Mouse (Mus musculus) adrenal gland, adult 8-10 months (tissue): ENCODE measurements around the gene Plcb2. TPM values are rescaled to one million over a fixed set of nuclear protein-coding genes. Genes with fewer than 3 reads are reported as not detected.

ENCODE experiments used
- DNase-seq: peaks from one replicate; pipeline ENCODE4 v3.0.0; 2022
- total RNA-seq, 4 experiments: library from RNA; stranded (reverse); gene quantifications; 2 replicates each; pipeline ENCODE4 v1.2.4; 2022

Plcb2 gene
- total RNA-seq, 4 experiments from 2014 or later = 2.0 to 4.1 (median 3.0) TPM

DNA sequence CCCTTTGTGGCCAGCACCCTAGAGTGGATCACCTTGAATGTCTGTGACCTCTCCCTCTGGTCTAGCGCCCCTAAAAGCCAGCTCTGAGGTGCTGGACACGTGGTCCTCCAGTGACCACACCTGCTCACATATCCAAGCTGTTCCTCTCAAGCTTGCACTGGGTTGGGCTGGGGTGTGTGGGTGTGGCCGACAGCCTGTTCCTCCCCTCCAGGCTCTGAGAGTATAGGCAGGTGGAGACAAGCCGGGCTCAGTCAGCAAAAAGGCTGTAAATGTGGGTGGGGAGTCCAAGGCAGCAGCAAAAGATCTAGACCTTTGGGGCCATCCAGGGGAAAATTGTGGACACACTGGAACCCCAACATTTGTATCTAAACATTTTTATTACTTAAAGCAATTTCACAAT is 69.8 kb downstream of the Plcb2 start:
- DNase-seq = no peak

Other genes starting within 250 kb of the Plcb2 start
- 100 to 1,000 TPM; 238 to 265 (median 255) TPM for gene Srp14, start 248.7 kb downstream of the Plcb2 start, total RNA-seq
- 10 to 100 TPM; 13.2 to 29.5 (median 19.2) TPM for gene Bmf, start 178.8 kb downstream of the Plcb2 start, total RNA-seq
- gene Bub1b, start 130.2 kb downstream of the Plcb2 start, total RNA-seq = 1 to 10 TPM; 3.7 to 8.2 (median 4.8) TPM
- 10 to 100 TPM; 27.0 to 35.6 (median 28.7) TPM for gene Pak6, start 65.1 kb downstream of the Plcb2 start, total RNA-seq
- gene Ankrd63, start 24.5 kb downstream of the Plcb2 start, total RNA-seq = under 1 TPM; 0.11 to 0.84 (median 0.36) TPM
- gene Inafm2, start 17.3 kb upstream of the Plcb2 start, total RNA-seq = 10 to 100 TPM; 36.3 to 48.6 (median 39.9) TPM
- 10 to 100 TPM in 2 of 4 experiments, 1 to 10 TPM in 2; 5.3 to 18.8 (median 11.2) TPM for gene Ccdc9b, start 34.2 kb upstream of the Plcb2 start, total RNA-seq
- gene Phgr1, start 44.3 kb upstream of the Plcb2 start, total RNA-seq = not detected
- gene Disp2, start 51.3 kb upstream of the Plcb2 start, total RNA-seq = 10 to 100 TPM; 43.7 to 68.9 (median 51.7) TPM
- 1 to 10 TPM; 1.3 to 3.2 (median 2.5) TPM for gene Knstrn, start 85.6 kb upstream of the Plcb2 start, total RNA-seq
- gene Ivd, start 133.5 kb upstream of the Plcb2 start, total RNA-seq = 100 to 1,000 TPM; 250 to 438 (median 309) TPM
- 10 to 100 TPM; 51.1 to 62.8 (median 59.2) TPM for gene Bahd1, start 171.9 kb upstream of the Plcb2 start, total RNA-seq
- 10 to 100 TPM; 13.5 to 19.7 (median 16.7) TPM for gene Chst14, start 198.1 kb upstream of the Plcb2 start, total RNA-seq